Mouse (Mus musculus) adrenal gland, adult 8-10 months (tissue): ENCODE data around the gene 1810010D01Rik. TPM values are rescaled to one million over a fixed set of nuclear protein-coding genes. Genes with fewer than 3 reads are reported as not detected.

Experiments used
- DNase-seq: peaks from one replicate; pipeline ENCODE4 v3.0.0; 2022
- total RNA-seq, 4 experiments: library from RNA; stranded (reverse); gene quantifications; 2 replicates each; pipeline ENCODE4 v1.2.4; 2022

1810010D01Rik gene
- total RNA-seq, 4 experiments from 2014 or later, result 0.84 to 1.9 TPM; not detected in 2

DNA sequence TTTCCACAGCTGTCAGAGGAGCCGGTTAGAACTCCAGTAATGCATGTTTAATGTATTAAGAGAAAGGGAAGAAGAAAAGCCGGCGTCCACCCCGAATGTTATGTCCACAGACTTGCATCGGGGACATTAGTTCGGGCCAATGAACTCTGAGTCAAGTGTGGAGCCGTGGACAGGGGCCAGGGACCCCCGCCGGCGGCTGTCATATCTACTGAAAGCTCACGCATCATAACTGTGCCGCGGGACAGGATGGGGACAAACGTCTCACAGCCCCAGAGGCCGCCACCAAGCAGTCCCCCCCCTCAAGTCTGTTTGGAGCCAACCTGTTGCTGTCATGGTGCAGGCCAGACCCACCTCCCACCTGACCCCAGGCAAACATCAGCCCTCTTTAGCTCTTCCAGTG is 34.4 kb downstream of the 1810010D01Rik start:
- no peak for DNase-seq

GRCm38 (mm10) chr7:145173116-145173515 is 34.8 kb downstream of the 1810010D01Rik start:
- DNase-seq, result no peak

DNA sequence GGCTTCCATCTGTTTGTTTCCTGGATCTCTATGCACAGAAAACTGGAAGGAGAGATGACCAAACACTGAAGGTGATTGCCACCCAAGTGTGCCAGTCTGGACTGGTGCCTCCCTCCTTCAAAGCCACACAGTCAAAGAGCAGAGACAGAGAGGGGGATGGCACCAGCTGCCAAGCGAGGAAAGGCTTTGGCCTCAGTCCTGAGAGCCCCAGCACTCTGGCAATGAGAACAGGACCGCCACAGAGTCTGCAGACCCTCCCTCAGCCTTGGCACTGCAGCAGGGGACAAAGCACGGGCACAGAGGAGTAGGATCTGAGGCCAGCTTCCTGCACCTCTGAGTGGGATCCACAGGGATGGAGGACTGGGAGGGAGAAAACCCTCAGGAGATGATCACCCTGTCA is 38.2 kb downstream of the 1810010D01Rik start:
- DNase-seq, result no peak

GRCm38 (mm10) chr7:145159283-145160240 is 48.4 kb downstream of the 1810010D01Rik start:
- no peak for DNase-seq

Other genes with a start within 250 kb of the 1810010D01Rik start
- 10 to 100 TPM in 3 of 4 experiments, 1 to 10 TPM in 1; 8.0 to 34.6 (median 21.0) TPM for gene Tpcn2, start 75.9 kb upstream of the 1810010D01Rik start, total RNA-seq
- gene Mrgprf, start 92.7 kb upstream of the 1810010D01Rik start, total RNA-seq, result 1 to 10 TPM in 3 of 4 experiments, under 1 TPM in 1; 0.91 to 3.0 (median 1.2) TPM
- gene Mrgprd, start 106.7 kb upstream of the 1810010D01Rik start, total RNA-seq, result not detected